Mouse (Mus musculus): ENCODE results near the gene Grin1.
A peak's percentile ranks its signal among the peaks of the same experiment; 100 is the strongest.

The Grin1 gene

DNA sequence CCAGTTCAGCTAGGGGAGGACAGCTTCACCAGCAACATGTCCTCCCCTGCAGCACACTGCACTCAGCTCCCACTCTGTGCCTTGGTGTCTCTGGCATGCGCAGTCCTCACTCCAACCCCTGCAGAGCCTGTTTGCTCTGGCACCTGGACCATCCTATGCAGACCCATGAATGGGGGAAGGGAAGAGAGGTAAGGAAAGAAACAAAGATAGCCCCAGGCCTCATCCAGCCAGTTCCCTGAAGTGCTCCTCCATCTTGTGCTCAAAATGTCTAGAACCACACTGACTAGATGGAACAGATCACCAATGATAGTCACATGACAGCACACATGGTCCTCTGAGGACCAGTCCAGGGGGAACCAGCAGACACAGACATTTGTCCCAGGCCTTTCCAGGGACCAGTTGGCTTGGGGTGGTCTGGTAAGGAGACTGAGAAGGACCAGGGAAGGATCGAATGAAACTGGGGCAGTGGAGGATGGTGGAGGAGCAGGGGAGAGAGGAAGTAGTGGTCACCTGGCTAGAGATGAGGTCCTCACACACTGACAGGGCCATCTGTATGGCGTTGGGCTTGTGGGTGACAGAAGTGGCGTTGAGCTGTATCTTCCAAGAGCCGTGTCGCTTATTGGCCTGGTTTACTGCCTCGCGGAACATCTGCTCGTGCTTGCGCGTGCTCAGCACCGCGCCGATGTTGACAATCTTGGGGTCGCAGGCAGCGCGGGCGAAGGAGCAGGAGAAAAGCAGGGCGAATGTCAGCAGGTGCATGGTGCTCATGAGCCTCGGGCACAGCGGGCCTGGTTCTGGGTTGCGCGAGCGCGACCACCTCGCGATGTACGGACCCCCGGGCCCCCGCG is 644 bp downstream of the Grin1 start:
- DNase-seq (ENCODE audit: low spot score) = no peak

DNA sequence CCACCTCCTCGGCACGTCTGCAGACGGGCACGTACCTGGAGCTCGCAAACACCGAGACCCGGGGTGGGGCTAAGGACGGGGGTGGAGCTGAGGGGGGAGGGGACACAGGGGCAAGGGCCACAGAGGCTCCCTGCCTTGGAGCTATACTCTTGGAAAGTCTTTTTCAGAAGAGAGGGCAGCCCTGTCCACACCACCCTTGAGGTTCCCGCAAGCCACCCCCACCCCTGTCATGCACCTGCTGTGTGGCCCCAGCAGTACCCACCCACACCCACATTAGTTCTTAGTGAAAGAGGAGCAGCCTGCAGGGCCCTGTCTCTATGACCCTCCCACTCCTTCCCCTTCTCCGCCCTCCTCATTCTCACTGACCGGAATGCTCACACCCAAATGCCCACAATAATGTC is 7.5 kb downstream of the Grin1 start:
- no peak for DNase-seq (ENCODE audit: low spot score)

DNA sequence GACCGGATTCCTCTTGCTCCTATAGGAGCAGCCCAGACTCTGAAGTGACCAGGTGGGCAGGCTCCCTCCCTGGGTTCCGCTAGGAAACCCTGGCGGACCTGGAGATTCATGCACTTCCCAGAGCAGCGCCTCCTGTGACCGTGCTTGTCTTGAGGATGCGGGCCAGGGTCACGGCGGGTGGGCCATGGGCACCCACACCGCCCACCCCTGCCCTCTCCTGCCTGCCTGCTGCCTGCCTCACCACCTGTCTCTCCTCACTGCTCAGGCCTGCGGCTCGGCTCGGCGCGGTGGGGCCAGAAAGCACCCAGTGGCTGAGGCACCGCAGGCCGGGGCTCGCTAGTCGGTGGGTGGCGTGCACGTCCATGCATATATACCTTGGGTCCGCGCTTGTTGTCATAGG is 8.0 kb downstream of the Grin1 start:
- DNase-seq (ENCODE audit: low spot score) = no peak

DNA sequence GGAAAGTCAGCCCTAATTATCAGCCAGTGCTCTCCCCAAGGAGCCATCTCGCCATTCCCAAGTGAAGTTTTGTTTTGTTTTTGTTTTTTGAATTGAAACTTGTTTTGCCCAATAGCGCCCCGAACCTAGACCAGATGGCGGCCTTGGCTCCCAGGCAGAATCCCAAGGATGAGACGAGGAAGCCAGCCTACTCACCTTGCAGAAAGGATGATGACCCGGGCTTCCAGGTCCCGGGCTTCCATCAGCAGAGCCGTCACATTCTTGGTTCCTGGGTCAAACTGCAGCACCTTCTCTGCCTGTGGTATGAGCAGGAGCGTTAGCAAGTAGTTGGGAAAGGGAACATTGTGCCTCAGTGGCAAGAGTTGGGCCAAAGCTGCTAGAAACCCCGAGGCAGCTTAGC is 8.8 kb downstream of the Grin1 start:
- no peak for DNase-seq (ENCODE audit: low spot score)

DNA sequence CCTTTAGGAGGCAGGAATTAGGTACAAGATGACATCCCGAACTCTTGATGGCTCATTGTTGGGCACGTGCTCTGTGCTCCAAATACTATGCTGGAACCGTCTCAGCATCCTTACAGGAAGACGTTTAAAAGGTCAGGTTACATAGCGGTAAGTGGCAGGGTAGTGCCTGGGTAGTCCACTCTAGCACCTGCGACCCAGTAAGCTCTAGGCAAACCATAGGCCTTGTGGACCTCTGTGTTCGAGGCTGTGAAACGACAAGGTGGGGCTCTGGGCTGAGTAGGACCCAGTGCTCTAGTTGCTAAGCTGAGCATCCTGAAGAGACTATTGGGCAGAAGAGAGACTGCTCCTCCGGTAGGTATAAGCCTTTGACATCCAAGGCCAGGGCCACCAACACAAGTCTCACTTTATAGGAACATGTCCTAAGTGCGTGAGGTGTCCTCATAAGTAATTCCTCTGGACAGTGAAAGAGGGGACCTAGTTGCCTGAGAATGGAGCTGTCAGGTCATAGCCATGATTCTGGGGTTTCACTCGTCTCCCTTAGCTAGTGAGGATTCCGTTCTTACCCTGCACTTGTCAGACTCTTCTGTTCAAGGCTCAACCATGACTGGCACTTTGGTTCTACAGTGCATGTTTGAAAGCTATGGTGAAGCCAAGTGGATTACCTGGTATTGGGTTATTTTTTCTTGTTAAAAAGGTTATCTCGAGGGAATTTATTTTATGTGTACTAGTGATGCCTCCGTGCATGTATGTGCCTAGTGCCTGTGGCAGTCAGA is 13.2 kb downstream of the Grin1 start:
- no peak for DNase-seq (ENCODE audit: low spot score)

DNA sequence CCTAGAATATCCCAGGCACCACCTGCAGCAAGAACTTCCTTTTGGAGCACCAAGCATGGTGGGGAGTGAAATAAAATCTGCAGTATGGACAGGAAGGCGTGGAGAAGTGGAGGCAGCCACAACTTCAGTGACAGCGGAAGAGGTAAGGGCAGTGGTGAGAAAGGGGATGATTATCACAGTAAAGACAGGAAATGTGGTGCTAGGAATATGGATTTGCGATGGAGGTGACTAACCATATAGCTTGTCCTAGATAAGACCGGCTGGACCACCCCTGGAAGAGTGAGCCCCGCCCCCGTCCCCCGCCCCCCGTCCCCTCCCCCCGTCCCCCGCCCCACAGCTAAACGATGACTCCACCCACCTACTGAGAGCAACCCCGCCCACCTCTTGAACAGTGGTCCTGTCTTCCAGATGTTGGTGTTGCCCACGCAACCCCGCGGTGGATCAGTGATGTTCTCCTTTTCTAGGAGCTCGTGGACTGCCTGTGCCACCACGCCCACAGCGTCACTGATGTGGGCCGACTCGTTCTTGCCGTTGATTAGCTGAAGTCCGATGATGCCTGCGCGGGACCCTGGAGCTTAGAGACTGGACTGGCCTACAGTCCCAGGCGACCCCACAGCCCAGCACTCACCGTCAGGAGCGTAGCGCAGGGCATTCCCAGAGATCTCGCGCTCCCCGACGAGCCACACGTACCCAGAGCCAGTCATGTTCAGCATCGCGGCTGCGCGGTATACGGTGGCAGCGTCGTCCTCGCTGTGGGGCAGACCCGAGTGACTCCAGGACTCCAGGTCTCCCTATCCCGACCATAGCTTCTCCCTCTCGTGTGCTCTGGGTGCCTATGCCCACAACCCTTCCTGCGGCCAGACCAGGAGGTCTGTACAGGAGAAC is 14.1 kb downstream of the Grin1 start:
- DNase-seq (ENCODE audit: low spot score) = no peak

DNA sequence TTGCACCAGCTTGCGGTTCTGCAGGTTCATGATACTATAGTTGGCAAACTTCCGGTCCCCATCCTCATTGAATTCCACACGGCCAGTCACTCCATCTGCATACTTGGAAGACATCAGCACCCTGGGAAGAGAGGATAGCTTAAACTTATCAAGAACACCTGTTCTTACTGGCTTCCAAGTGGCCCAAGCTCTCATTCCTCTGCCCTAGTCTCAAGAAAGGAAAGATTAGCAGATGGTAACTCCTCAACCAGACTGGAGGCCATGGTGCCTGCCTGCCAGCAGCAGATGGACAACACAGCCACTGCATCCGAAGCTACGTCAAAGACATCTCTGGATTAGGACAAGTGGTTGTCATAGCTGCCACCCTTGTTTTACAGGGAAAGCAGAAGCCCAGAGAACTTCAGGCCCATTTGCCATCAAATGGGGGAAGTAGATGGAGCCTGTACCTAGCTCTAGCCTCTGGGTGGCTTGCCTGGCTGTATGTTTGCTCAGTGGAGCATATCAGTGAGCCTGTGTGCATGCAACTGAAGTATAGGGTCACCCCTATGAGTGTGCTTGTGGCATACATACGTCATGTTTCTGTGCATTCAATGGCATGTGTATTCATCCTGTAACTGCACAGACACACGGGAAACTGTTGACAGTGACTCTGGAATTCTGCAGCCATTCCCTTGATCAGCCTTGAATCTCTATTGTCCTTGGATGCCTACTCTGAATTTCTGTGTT is 14.9 kb downstream of the Grin1 start:
- DNase-seq (ENCODE audit: low spot score) = no peak

DNA sequence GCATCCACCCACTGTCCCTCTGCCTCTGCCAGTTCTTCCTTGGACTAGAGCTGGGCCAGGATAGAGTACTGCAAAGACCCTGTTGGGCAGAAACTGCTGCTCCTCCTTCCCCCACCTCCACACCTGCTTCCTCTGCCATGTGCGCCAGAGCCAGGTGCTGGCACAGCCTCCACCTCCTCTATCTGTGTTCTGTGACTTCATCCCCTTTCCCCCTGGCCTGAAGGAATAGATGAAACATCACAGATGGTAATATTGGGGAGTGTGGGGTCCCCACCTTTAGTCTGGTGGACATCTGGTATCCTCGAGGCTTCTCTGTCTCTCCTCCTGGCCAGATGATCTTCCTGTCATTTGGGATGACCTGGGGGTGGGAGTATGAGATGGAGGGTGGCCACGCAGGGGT is 15.5 kb downstream of the Grin1 start:
- no peak for DNase-seq (ENCODE audit: low spot score)

DNA sequence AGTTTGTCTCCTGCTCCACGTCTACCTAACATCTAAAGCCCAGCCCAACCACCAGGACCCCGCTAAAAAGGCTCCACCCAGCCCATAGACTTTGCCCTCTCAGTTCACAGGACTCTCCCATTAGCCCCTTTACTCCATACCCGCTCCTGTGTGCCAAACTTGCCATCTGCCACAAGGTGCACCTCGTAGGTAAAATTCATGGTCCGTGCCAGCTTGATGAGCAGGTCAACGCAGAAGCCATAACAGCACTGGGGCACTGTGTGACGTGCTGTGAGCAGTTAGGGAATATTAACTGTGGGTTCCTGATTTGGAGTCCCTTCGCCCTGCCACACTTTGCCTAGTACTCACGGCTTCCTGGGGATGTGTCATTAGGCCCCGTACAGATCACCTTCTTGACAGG is 20.9 kb downstream of the Grin1 start:
- no peak for DNase-seq (ENCODE audit: low spot score)

DNA sequence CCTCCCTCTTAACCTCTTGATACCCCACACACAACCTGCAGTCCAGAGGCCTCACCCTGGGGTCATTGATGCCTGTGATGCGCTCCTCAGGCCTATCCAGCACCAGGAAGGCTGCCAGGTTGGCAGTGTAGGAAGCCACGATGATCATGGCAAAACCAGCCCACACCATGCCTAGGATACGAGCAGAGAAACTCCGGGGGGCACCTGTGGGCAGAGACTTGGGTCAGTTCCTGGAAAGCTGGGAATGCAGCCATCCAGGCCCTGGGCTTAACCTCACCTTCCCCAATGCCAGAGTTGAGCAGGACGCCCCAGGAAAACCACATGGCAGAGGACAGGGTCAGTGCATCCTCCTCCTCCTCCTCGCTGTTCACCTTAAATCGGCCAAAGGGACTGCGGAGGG is 21.9 kb downstream of the Grin1 start:
- no peak for DNase-seq (ENCODE audit: low spot score)

DNA sequence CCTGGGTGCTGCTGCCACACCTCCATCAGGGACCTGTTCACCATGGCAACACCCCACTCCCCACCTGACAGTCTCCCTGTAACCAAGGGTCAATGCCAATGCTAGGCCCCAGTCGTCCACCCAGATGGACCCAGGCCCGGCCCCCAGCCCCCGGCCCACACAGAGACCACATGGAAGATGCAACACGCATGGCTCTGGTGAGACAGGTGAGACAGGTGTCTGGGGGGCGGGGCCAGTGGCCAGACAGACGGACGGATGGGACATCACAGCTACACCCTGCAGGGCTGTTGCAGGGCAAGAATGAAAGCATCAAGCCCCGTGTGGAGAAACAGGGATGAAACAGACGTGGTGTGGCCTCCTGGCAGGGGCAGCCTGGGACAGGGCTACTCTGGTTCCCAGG is 25.3 kb downstream of the Grin1 start:
- no peak for DNase-seq (ENCODE audit: low spot score)

DNA sequence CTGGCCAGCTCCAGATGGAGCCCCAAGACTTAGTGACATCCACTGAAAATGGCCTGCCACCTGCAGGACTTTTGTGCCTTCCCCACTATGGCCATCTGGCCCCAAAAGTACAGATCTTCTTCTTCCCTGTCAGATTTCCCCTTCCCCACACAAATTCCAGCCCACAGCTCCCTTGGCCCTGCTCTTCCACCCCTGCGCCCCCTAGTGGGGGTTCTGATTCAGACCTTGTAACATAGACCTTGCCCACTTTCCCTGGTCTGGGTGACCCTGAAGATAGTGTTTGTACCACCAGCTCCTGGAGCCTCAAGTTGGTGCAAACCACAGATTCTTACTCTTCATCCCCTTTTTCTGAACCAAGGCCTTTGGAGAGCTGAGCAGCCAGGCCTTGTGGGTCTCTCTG is 26.1 kb downstream of the Grin1 start:
- DNase-seq (ENCODE audit: low spot score) = peak; percentile 61

DNA sequence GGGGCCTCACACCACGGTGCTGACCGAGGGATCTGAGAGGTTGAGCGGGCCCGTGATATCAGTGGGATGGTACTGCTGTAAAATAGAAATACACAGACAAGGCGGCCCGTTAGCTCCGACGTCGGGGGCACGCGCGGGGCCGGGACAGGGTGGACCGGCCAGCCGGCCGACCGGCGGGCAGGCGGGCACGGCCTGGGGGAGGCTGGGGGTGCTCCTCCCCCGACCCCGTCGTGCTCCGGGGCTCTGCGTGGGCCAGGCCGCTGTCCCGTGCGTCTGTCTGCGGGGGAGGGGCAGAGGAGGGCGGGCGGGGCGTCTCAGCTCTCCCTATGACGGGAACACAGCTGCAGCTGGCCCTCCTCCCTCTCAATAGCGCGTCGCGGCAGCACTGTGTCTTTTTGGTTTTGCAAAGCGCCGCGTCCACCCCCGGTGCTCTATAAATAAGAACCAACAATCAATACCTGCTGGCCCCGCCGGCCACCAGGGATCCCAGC is 26.9 kb downstream of the Grin1 start:
- no peak for DNase-seq (ENCODE audit: low spot score)

DNA sequence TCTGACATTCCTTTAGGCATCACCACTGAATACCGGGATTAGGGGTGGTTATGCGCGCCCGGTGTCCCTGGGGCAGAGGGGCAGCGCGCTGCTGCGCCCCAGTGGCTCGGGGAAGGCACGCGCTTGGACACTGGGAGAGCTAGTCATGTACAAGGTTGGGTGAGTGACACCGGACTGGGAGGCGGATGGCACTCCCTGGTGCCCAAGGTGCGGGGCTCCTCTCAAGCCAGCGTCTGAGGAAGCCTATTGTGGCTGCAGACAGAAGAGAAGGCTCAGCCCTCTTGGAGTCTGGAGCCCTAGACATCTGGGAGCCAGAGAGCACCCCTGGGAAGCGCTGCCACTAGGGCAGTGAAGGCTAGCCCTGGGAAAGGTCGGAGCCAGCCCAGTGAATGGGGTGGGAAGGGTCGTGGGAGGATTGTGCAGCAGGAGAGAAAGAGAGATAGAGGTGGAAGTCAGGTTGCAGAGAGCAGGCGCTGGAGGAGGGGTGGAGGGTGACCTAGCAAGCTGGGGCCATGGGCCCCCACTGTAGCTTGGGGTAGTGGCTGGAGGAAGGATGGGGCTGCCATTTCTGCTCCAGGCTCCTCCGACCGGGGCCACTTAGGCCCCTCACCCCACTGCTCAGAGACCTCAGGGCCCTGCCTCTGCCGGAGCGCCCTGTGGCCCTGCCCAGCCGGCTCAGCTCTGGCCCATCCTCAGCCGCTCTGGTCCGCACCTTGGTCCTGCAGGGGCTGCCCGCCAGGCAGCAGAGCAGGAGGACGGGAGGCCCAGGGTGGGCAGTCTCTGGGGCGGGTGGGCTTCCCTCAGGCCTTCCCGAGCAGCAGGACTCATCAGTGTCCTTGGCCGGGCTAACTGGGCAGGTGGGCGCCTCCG is 27.6 kb downstream of the Grin1 start:
- no peak for DNase-seq (ENCODE audit: low spot score)

DNA sequence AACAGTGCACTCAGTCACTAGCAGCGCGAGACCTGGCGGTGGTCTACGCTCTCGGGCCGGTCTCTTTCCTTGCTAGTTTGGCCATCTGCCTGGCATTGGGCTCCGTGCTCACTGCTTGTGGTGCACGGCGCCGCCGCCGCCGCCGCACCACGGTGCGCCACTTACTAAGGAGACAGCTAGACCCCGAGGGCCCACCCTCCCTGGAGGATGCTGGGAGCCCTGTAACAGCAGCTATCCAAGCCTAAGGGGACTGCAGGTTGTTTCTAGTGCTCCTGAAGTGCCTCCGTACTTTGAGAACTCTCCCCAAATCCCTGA is 28.2 kb downstream of the Grin1 start:
- DNase-seq (ENCODE audit: low spot score) = no peak

DNA sequence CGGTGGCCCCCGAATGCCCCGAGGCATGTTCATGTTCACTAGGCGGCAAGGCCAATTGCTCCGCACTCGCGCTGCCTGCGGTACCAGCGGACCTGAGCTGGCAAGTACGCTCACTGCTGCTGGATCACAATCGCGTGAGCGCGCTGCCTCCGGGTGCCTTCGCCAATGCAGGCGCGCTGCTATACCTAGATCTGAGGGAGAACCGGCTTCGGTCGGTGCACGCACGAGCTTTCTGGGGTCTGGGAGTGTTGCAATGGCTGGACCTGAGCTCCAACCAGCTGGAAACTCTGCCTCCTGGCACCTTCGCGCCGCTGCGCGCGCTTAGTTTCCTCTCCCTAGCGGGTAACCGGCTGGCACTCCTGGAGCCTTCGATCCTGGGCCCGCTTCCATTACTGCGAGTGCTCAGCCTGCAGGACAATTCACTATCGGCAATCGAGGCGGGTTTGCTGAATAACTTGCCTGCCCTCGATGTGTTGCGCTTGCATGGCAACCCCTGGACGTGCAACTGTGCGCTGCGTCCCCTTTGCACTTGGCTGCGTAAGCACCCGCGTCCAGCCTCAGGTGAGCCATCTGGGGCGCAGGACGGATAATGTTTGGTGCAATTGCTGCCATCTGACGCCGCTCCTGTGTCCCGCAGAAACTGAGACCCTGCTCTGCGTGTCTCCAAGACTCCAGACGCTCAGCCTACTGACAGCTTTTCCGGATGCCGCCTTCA is 28.7 kb downstream of the Grin1 start:
- DNase-seq (ENCODE audit: low spot score) = no peak

DNA sequence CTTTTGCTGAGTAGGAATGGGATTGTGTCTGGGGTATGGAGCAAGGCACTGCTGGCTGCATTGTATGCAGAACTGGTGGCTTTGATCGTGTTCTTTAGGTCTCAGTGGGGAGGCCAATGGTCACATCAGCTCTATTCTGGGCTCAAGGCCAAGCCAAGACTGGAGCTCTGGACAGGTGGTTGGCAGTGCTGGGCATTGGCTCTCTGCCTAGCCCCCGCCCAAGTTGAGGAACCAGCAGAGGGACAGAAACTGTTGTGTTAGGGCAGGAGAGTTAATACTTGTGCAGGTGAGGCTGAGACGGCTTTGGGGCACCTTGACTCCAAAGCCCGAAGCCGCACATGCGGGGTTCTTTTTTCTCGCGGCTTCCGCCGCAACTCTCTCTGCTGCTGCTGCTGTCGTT is 29.3 kb downstream of the Grin1 start, which contains the start of gene Lrrc26:
Lrrc26 (plus strand) TSS at position 265 of the 400 bp plus-strand sequence.
- no peak for DNase-seq (ENCODE audit: low spot score)

DNA sequence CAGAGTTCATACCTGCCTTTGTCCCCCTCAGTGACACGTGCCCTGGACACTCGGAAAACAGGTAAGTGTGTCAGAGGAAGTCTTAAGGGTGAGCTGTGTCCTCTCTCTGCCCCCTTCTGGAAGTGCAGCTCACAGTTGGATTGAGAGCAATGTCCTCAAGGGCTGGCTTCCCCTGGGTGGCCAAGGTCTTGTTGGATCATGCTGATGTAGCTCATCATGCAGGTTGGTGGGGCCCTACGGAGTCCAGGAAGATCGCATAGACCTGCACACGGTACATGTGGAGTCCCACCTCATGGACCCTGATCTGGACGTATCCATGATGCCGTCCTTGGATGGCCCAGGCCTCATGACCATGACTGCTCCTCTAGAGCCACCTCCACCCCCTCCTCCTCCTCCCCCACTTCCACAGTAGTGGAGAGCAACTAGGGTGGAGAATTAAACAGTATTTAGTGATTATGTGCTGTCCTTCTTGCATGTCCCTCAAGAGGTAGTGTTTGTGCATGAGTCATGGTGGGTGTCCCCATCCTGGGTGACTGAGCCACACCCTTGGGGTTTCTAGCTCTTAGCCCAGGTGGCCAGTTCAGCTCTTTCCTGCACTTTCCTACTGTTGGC is 30.1 kb downstream of the Grin1 start:
- no peak for DNase-seq (ENCODE audit: low spot score)

DNA sequence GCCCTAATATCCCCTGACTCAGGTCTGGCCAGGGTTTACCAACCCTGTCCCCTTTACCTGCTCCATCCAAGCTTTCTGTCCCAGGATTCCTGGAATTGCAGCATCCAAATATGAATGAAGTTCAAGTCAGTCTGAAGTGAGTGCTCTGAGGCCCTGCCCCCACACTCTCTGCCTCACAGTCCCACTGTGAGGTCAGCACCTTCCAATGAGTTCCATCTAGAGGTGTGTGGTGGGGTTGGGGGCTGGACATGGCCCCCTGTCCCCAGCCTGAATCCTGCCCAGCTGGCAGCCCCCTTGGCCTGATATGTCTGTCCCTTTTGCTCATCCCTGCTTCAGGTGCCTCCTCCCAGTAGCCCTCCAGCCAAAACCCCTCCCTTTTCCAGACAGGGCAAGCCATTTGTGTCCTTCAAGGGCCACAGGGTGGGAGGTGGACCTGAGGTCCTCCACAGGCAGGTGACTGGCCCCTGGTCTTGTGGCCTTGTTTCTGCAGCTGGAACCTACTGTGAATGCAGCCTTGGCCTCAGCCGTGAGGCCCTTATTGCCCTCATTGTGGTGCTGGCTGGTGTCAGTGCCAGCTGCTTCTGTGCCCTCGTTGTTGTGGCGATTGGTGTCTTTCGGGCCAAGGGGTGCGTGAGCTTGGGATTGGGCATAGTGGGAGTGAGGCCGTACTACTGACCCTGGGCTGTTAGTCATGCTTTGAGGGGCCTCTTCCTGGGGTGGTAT is 30.9 kb downstream of the Grin1 start, which contains the start of gene Tmem210:
Tmem210 (plus strand) TSS at position 219 of the 723 bp plus-strand sequence.
- DNase-seq (ENCODE audit: low spot score) = no peak

All from spleen, adult 12 weeks (tissue).